Mouse (Mus musculus): ENCODE measurements around the gene Olfr281.
A peak's percentile ranks its signal among the peaks of the same experiment; 100 is the strongest.
"Not testable (repeated sequence)": the region's sequence is repeated elsewhere in the genome, so short reads cannot be mapped to it uniquely, and the experiment has no call there.

Gene Olfr281

DNA sequence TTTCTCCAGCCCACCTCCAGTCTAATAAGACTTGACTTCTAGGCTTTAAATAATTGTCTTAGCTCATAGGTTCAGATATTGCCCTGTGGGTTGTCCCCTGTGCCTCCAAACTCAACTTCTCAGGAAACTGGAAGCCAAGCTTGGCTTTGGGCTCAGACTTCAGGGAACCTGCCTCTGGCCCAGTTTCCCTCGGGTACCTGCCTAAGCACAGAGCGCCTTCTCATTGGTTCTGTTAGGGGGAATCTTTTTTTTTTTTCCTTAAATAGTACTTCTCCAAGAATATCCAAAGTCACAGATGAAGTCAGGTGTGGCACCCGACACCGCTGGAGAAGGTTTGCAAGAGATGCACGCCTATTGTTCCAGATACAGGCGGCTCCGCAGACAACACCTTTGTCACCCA is at the start of gene Olfr281:
Olfr281 (plus strand) TSS at position 301 of the 400 bp plus-strand sequence.
- no peak for DNase-seq (ENCODE audit: low read depth)

DNA sequence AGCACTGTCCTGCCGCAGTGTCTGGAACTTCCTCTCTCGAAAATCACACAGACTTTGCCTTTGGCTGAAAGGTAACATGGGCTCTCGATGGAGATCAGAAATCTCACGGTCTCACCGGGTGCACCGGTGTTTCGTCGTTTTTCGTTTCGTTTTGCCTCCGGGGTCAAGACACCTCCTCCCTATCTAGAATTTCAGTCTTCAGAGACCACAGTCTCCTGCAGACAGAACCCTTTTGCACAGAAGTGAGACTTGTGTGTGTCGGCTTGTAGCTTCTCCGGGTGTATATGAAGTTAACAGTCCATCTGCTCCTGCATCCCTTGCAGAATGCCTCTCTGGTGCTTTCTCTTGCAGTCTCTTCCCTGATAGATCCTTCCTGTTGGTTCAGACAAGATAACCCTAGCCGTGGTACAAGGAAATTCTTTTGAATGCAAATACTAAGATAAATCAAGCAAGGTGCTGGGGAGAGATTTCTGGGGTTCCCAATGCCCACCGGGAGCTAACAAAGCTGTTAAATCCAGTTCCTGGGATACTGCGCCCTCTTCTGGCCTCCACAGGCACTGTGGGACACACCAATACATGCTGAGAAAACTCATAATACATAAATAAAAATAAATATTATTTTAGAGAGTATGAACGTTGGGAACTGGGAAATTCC is 43.9 kb upstream of the Olfr281 start:
- DNase-seq (ENCODE audit: low read depth) = no peak

DNA sequence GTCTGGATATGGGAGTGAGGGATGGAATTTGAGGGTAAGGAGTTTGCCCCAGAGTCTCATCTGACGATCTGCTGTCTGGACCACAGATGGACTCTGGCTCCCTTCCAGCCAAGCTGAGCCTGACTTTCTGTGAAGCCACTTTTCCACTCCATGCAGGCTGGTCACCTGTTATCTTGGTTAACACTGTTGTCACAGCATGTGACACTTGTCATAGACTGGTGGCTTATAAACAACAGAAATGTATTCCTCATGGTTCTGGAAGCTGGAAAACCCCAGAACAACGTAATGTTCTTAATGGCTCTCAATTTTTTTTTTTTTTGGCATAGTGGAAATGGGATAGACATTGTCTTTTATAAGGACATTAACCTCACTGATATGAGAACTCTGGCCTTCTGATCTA is 42.8 kb upstream of the Olfr281 start:
- DNase-seq (ENCODE audit: low read depth) = no peak

DNA sequence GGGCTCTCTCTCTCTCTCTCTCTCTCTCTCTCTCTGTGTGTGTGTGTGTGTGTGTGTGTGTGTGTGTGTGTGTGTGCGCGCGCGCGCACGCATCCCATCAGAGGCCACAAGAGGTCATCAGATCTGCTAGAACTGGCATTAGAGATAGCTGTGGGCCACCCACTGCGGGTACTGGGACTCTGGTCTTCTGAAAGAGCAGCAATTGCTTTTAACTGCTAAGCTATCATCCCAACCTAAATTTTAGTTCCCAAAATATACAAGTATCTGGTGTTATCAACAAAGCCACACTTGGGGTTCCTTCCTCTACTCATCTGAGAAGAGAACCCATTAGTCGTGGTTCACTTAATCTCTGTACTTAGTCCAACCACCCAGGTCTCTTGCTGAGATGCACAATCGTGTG is 42.1 kb upstream of the Olfr281 start:
- DNase-seq (ENCODE audit: low read depth) = no peak

DNA sequence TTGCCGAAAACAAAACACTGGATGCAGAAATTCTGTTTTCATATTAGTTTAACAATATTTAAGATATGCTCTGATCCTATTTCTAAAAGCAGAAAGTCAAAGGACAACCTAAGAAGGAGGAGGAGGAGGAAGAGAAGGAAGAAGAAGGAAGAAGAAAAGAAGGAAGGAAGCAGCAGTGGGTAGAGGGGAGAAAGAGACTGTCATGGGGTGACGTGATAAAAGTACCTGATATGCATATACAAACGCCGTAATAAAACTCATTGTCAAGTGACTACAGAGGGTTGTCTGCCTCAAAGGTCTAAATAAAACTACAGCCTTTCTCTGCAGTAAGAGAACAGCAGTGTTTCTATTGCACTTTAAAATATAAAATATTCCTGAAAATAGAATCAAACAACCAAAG is 36.4 kb upstream of the Olfr281 start:
- no peak for DNase-seq (ENCODE audit: low read depth)

DNA sequence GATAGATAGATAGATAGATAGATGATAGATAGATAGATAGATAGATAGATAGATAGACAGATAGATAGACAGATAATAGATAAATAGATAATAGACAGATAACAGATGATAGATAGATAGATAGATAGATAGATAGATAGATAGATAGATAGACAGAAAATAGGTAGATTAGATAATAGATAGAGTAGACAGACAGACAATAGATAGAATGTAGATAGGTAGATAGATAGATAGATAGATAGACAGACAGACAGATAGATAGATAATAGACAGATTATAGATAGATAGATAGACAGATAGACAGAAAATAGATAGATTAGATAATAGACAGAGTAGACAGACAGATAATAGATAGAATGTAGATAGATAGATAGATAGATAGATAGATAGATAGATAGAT is 35.6 kb upstream of the Olfr281 start:
- DNase-seq (ENCODE audit: low read depth) = not testable (repeated sequence)

DNA sequence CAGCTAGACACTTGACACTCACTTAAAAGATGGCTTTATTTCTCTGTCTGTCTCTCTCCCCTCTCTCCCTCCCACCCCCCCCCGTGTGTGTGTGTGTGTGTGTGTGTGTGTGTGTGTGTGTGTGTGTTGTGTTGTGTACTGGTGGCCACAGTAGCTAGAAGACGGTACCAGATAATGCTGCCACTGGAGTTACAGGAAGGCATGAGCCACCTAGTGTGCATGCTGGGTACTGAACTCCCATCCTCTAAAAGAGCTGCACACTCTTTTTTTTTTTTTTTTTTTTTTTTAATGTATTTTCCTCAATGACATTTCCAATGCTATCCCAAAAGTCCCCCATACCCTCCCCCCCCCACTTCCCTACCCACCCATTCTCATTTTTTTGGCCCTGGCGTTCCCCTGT is 35.1 kb upstream of the Olfr281 start:
- peak; percentile 20 for DNase-seq (ENCODE audit: low read depth)

DNA sequence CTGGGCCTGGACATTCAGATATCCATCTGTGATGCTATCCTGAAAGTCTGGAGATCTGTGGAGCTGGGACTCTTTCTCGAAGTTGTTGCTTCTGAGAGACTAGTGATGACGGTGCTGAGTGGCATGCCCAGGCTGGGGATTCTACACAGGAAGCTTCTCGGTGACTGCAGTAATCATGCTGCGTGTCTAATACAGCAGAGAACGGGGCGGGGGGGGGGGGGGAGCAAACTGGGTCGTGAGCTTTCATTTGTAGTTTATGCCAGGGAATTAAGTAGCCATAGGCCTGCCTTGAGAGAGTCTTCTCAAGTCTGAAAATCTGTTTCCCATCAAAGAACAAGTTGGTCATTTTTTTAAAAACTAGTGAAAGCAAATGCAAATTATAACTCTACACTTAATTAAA is 34.3 kb upstream of the Olfr281 start:
- no peak for DNase-seq (ENCODE audit: low read depth)

DNA sequence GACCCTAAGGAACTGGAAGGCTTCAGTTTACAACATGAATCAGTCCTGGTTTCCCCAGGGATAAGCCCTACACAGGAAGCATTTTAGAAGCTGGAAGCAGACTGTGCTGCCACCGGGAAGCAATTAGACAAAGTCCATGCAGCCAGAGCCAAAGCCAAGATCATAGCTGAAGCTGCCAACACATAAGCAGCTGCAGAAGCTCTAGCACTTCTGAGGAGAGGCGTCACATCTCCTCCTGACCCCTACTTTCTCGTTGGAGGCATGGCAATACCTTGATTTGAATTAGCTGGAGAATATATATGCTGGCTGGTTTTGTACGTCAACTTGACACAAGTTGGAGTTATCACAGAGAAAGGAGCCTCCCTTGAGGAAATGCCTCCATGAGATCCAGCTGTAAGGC is 31.5 kb upstream of the Olfr281 start:
- no peak for DNase-seq (ENCODE audit: low read depth)

DNA sequence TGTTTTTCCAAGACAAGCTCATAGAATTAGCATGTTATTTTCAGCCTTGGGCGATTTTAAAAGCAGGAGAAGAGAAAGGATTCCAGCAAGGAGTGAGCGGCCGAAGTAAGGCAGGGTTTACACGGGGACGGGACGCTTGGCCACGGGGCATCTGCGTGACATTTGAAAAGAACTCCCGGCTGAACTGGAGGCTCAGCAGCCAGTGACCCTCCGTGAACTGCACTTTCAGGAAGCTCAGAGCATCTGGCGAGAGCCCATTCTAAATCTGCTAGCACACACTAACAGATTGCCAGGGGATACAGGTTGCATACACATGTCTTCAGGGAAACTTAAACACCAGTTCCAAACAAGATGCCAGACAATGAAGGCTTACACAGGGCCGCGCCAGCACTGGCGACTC is 28.1 kb upstream of the Olfr281 start:
- DNase-seq (ENCODE audit: low read depth) = no peak

DNA sequence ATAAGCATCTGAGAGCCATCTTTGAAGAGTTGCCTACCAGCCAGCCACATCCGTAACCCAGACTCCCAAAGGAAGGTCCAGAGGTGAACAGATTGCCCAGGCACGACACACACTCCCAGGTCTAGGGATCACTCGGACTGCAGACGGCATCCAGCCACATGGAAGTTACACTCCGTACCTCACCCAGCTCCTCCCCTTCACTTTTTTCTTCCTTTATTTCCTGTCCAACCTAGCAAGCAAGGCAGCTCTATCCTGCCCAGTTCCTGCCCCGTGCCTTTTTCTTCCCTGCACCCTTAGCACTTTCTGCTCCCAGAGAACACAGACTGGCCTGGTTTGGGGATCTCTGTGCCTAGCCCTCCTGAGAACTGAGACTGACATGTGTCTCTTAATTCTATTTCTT is 27.6 kb upstream of the Olfr281 start:
- DNase-seq (ENCODE audit: low read depth) = no peak

DNA sequence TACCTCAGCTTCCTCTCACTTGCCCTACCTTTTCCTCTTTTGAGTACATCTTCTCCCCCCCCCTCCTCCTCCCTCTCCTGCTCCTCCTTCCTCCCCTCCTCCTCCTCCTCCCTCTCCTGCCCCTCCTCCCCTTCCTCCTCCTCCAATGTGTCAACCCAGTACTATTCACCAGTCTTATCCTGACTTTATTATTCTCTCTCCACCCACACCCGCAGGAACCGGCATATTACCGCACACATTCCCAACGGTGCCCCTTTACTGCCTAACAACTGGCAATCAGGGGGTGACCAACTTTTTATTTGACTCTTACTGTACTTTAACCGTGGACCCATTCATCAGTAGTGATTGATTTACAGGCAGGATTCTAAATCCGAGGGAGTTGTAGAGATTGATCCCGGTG is 27.2 kb upstream of the Olfr281 start:
- no peak for DNase-seq (ENCODE audit: low read depth)

DNA sequence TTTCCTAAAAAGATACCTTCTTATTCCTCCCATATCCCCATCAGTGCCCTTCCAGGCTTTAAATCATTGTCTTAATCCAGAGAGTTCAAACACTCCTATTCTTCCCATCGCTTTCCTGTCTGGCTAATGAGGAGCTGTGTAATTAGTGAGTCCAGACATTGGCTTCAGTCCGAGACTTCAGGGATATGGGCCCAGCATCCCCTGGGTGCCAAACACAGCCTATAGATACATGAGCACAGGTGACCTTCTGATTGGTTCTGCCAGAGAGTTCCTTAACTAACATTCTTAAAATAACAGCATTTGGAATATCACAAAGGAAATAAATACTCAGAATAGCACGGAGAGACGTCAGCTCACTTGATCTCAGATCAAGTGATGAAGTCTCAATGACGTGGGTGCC is 21.5 kb upstream of the Olfr281 start, which contains the start of gene Olfr282:
Olfr282 (plus strand) TSS at position 301 of the 400 bp plus-strand sequence.
- not testable (repeated sequence) for DNase-seq (ENCODE audit: low read depth)

DNA sequence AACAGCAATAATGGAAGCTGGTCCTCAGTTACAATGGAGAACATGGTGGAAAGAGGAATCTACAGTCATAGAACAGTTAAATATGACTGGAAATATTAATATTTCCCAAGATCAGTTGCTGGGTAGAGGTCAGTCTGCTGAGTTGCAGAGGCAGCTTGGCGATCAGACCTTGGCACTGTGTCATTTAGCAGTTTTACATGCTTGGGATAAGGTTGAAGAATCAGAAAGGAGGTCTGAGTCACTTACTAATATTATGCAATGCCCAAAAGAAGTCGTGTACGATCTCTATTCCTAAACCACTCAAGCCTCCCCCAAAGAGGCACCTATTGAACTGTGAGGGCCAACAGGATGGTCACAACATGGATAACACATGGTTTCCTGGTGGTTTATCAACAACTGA is 7.8 kb upstream of the Olfr281 start:
- no peak for DNase-seq (ENCODE audit: low read depth)

DNA sequence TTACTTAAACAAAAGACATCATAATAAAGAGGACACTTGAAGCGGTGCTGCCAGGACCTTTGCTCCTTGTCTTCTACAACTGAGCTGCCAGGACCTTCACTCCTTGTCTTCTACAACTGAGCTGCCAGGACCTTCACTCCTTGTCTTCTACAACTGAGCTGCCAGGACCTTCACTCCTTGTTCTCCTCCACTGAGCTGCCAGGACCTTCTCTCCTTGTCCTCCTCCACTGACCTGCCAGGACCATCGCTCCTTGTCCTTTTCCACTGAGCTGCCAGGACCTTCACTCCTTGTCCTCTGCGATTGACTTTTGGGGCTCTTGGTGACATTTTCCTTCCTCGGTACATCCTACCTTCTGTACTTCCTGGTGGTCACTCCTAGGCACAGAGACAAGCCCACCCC is 3.9 kb upstream of the Olfr281 start:
- DNase-seq (ENCODE audit: low read depth) = no peak

DNA sequence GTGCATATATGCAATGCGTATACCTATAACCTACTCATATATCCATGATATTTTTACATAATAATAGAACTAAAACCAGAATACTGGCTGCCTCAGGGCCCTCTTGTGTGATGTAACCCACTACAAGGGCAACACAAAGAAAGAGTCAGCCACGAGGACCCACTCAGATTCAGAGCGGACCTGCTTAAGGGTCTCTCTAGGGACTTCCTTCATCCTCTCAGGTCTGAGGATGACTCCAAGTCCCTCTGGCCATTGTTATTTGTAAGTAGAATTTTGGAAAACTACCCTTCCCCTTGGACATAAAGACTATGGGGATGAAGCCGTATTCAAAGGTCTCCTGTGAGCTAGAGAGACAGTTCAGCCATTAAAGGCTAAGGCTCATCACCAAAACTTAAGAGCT is 17.2 kb downstream of the Olfr281 start, which contains the start of gene OR5BS1P:
OR5BS1P (plus strand) TSS at position 301 of the 400 bp plus-strand sequence.
- DNase-seq (ENCODE audit: low read depth) = no peak

DNA sequence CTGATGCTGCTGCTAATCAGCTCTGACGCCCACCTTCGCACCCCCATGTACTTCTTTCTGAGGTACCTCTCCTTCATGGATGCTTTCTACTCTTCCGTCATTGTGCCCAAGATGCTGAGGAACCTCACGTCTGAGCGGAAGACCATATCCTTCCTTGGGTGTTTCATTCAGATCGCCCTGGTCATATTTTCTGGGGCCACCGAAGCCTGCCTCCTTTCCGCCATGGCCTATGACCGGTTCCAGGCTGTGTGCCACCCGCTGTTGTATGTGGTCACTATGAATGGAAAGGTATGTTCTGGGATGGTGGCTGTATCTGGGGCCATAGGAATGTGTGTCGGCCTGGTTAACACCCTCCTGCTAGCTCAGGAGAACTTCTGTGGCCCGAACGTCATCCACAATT is 19.2 kb downstream of the Olfr281 start:
- DNase-seq (ENCODE audit: low read depth) = no peak

DNA sequence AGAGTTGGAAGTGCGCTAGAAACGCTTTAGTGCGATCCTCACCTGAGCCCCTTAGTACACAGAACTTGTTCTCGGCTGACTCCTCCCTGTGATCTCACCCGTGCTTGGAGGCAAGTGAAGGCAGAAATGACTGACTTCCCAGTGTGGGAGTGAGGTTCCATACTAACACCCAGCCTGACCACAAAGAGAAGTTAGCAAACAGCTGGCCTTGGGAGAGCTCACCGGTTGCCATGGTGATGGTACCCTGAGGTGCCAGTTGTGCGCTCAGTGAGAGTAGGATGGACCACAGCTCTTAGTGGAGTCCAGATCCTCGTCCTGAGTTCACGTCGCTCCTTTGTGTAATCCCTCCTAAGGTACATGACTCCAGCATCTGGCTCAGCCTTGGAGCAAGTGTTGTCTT is 22.6 kb downstream of the Olfr281 start:
- no peak for DNase-seq (ENCODE audit: low read depth)

DNA sequence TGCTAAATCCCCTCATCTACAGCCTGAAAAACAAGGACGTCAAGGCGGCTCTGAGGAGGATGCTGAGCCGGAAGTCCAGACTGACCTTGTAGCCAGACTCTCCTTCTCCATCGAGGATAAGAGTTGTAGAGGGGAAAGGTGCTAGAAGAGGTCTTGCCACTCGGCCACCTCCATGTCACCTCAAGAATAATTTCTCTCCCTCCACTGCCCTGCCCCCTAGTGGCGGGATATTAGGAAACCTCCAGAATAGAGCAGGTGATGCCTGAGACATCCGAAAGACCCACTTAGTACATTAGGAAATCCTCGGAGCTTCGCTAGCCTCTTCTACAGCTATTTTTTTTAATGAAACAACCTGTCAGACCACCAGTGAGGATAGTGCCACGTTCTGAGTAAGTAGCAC is 23.0 kb downstream of the Olfr281 start:
- DNase-seq (ENCODE audit: low read depth) = peak; percentile 62

DNA sequence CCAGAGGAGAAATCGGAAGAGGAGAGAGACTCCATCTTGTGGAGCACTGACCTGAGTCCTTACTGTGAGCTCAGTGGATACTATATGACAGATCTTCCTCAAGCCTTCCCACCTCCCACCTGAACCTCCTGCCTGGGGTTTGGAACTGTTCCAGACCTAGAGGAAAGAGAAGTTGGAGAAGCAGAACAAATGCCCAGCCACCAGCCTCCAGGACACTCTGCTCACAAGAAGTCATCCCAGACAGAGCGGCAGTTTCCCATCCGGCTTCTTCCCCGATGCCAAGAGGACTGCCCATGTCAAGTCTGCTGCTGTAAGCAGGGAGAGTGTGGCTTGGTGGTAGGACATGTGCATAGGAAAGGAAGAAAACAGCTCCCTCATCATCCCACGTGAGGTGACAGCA is 23.9 kb downstream of the Olfr281 start:
- DNase-seq (ENCODE audit: low read depth) = no peak

DNA sequence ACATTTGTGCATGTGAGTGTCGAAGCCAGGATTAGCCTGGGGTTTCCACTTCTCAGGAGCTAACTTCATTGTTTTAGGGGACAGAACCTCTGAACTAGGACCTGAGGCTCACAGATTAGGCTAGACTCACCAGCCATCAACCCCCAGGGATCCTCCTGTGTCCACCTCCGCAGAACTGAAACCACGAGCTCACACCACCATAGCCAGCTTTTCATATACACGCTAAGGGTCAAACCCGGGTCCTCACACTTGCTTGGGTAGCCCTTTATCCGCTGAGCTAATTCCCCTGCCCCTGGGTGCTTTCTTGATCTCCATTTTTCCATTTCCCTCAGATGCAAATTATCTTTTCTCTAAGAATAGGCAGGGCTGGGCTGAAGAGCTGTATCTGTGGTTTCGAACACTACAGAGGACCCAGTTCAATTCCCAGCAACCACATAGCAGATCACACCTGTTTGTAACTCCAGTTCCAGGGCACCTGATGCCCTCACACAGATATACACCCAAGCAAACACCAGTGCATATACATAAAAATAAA is 27.2 kb downstream of the Olfr281 start:
- no peak for DNase-seq (ENCODE audit: low read depth)

DNA sequence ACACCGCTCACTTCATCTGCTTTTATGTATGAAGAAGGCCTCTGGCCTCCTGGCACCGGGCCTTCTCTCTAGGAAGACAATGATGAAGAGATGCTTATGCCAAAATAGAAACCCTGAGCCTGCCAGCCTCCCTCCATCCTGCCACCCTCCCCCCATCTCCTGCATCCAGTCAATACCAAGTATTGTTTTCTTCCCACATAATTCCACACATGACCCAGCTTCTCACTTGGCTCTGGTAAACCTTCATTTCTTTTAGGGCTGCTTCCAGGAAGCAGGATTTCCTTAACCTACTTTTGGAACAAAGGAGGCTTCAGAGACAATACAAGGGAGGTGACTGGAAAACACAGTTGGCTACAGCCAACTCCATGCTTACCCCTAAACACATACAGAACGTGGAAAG is 30.3 kb downstream of the Olfr281 start, which contains the start of gene Lalba:
Lalba (minus strand) TSS at position 21 of the 400 bp plus-strand sequence.
- DNase-seq (ENCODE audit: low read depth) = no peak

DNA sequence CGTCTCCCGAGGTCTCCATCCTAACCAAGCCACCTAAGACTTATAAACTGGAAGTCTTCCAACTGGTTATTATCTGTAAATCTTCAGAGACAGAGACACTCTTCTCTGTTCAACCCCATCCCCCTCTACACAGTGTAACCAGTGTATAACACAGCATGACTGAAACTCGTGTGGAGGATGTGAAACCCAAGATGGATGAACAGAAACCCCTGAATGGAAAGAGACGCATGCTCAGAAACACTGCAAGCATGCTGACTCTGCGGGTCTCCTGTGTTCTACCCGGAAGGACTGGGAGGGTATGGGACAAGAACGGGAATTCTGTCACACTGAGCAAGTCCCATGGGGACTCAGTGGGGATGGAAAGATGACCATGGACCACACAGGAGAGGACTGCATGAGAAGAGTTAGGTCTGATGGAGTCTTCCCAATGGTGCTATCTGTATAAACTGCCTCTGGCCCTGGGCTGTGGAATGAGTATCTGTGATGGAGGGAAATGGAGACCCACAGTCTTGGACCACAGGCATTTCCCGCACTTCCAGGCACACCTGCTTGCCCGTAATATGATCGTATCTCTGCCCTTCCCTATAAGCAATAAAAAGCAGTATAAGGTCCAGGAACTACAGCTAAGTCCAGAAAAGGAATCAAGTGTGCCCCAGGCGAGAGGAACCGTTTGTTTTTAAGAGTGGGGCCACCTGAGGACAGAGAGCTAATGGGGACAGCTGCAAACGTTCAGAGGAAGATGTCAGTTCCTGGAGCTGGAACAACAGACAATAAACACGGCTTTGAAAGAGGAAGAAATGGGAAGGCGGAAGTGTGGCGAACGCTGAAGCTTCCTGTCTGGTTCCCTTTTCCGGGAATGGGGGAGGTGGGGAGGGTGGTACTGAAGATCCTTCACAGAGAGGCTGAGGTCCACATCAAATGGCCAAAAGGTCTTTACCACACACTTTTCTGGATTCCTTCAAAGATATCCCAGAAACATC is 31.8 kb downstream of the Olfr281 start:
- no peak for DNase-seq (ENCODE audit: low read depth)

Data from naive thymus-derived CD4-positive, alpha-beta T cell, adult 2 months (primary cell).